25 mouse cellular contexts compared by ENCODE assay signal in the genomic region with DNA sequence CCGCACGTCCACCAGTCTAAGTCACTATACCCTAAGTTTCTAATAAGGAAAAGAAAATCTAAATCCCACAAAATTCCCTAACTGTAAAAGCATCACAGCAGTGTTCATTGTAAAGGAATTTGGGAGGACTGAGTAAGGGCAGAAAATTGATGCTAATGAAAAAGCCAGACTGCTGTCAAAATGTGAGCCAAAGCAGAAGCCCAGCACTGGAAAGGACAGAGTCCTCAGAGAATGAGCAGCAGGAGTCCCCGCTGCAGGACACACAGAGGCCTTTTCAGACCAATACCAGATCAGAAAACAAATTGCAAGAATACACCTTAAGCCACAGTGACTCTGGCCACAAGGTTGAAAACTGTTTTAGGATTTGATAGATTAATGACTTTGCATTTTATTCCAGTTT.
"Had no signal": no experiment of that assay in that cellular context is flagged by ENCODE, and none has a peak within 500 bp of the region (broad histone marks: within the 10 kb centered on the region; RNA-seq: fewer than 3 reads in every experiment).

No protein-coding gene starts in this region.

- H3K4me1 ChIP-seq: heart, embryonic 10.5 days; heart, embryonic 13.5 days; heart, embryonic 15.5 days; hindbrain, embryonic 12.5 days; limb, embryonic 10.5 days; limb, embryonic 12.5 days; liver, embryonic 13.5 days; liver, embryonic 15.5 days had no signal

- H3K36me3 ChIP-seq: heart, embryonic 10.5 days; heart, embryonic 13.5 days; heart, embryonic 15.5 days; hindbrain, embryonic 12.5 days; limb, embryonic 10.5 days; limb, embryonic 12.5 days; liver, embryonic 15.5 days had no signal

- H3K4me2 ChIP-seq: heart, embryonic 13.5 days; heart, embryonic 15.5 days; hindbrain, embryonic 12.5 days; hindbrain, embryonic 14.5 days; limb, embryonic 12.5 days; liver, embryonic 11.5 days; liver, embryonic 13.5 days; liver, embryonic 15.5 days had no signal

- H3K27ac ChIP-seq: heart, embryonic 10.5 days; heart, embryonic 13.5 days; heart, embryonic 15.5 days; hindbrain, embryonic 12.5 days; hindbrain, embryonic 14.5 days; layer of hippocampus, adult 2 months; left cerebral cortex, adult 2 months; limb, embryonic 10.5 days; limb, embryonic 12.5 days; liver, embryonic 13.5 days; liver, embryonic 15.5 days had no signal

- H3K9ac ChIP-seq: heart, embryonic 13.5 days; heart, embryonic 15.5 days; hindbrain, embryonic 12.5 days; hindbrain, embryonic 14.5 days; limb, embryonic 12.5 days; liver, embryonic 13.5 days; liver, embryonic 15.5 days; liver, postnatal 0 days had no signal

- DNase-seq: gastrocnemius, postnatal 14 days; gastrocnemius, postnatal 36 days; heart, adult 18-20 months; heart, postnatal 36 days; kidney, adult 18-20 months; kidney, adult 8-10 months; kidney, postnatal 10 days; kidney, postnatal 25 days; liver; liver, embryonic 13.5 days; liver, postnatal 0 days had no signal

- H3K9me3 ChIP-seq: heart, embryonic 10.5 days; heart, embryonic 13.5 days; heart, embryonic 15.5 days; hindbrain, embryonic 12.5 days; limb, embryonic 10.5 days; limb, embryonic 12.5 days; liver, embryonic 13.5 days; liver, embryonic 15.5 days had no signal

- H3K27me3 ChIP-seq: heart, embryonic 13.5 days; heart, embryonic 15.5 days; hindbrain, embryonic 12.5 days; limb, embryonic 12.5 days; liver, embryonic 13.5 days; liver, embryonic 15.5 days had no signal

- ATAC-seq: hindbrain, embryonic 16.5 days; inflammation-experienced regulatory T-cells, adult 6 months; intestine, embryonic 16.5 days; liver, postnatal 0 days had no signal

- H3K4me3 ChIP-seq: heart, embryonic 10.5 days; heart, embryonic 13.5 days; heart, embryonic 15.5 days; hindbrain, embryonic 12.5 days; layer of hippocampus, adult 2 months; left cerebral cortex, adult 2 months; limb, embryonic 10.5 days; limb, embryonic 12.5 days; liver, embryonic 13.5 days; liver, embryonic 15.5 days had no signal
